Mouse (Mus musculus): ENCODE data around the gene Zfp61. TPM values are rescaled to one million over a fixed set of nuclear protein-coding genes. Genes with fewer than 3 reads are reported as not detected.

Zfp61 gene
- total RNA-seq (2014; fragmentation: Nextera tagmentation) (14.7 and 19.0 TPM in 2 replicates), total RNA-seq (2017) (21.5 and 23.2 TPM in 2 replicates), polyA plus RNA-seq (2012) (3.9 and 5.0 TPM in 2 replicates)

- Histone ChIP-seq H3K36me3 (replicated peaks) (peaks cover 48% of the 10 kb centered on the region), H3K4me3 (ENCODE audit: low read depth, low read length) (no peak within 1 kb of the TSS), H3K27me3 (ENCODE audit: insufficient read depth, low read length) (no peaks in the 10 kb centered on the region), H3K9me3 (replicated peaks) (no peaks in the 10 kb centered on the region; the same call in 1 of the 2 replicates), H3K4me1 (ENCODE audit: insufficient read depth, low read depth, low read length) (peaks cover 20% of the 10 kb centered on the region)
- no peak for DNase-seq (ENCODE audit: low spot score)
- TF ChIP-seq TAL1 (conservative IDR thresholded peaks at IDR 0.05; ENCODE audit: low read depth, low read length) = no peak
- ATAC-seq (ENCODE audit: extremely low read depth, insufficient number of reproducible peaks, low FRiP score, poor library complexity, severe bottlenecking) = no peak
Measured at GRCm38 (mm10) chr7:24300771-24301282, at the start of gene Zfp61. TSS of gene Zfp61 (minus strand) at chr7:24301232.

DNA sequence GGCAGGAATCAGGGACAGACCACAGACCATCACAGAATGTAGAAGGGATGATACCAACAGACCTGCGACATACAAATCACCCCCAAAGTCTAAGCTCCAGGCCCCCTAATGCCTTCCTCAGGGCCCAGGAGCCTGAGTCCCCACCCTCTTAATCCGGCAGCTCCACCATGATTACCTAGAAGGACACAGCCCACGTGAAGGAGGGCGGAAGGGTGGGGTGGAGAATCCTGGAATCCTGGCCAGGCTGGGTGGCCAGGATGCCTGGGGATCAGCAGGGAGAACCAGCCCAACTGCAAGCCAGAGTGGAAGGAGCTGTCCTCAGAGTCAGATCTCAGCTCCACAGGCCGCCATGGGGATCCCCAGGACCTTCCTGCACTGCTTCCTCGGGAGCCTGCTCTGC is 47.9 kb upstream of the Zfp61 start, which contains the start of gene Lypd5:
Lypd5 (plus strand) TSS at position 301 of the 400 bp plus-strand sequence.
- no peaks in the 10 kb centered on the region for H3K9me3 ChIP-seq (replicated peaks)
- no peak for DNase-seq (ENCODE audit: low spot score)
- no peaks in the 10 kb centered on the region for H3K4me1 ChIP-seq (ENCODE audit: insufficient read depth, low read depth, low read length)
- ATAC-seq (ENCODE audit: extremely low read depth, insufficient number of reproducible peaks, low FRiP score, poor library complexity, severe bottlenecking) = no peak
- H3K36me3 ChIP-seq (replicated peaks) = no peaks in the 10 kb centered on the region
- peaks cover 30% of the 10 kb centered on the region for H3K27me3 ChIP-seq (ENCODE audit: insufficient read depth, low read length)
- no peak within 1 kb of the TSS for H3K4me3 ChIP-seq (ENCODE audit: low read depth, low read length)
- TF ChIP-seq GATA2 (IDR thresholded peaks at IDR 0.05; ENCODE audit: borderline replicate concordance, low read depth, low read length) = no peak

DNA sequence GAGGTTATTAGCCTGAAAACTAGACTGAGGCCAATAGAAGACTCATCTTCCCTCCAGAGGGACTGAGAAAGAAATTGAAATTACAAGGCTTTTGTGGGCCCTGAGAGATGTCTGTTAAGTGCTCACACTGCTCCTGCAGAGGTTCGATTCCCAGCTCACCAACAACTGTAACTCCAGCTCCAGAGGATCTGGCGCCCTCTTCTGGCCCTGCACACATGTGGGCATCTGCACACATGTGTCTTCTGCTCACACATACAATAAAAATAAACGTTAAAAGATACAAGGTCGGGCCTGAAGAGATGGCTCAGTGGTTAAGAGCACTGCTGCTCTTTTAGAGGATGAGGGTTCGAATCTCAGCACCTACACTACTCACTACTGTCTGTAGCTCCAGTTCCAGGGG is 45.4 kb upstream of the Zfp61 start:
- TF ChIP-seq POLR2AphosphoS5 (IDR thresholded peaks at IDR 0.05; ENCODE audit: insufficient replicate concordance, low read depth, low read length) (no peak), CTCF (IDR thresholded peaks at IDR 0.05; ENCODE audit: low read depth, low read length) (no peak), GATA1 (IDR thresholded peaks at IDR 0.05; ENCODE audit: borderline replicate concordance, low read length) (no peak), TAL1 (conservative IDR thresholded peaks at IDR 0.05; ENCODE audit: low read depth, low read length) (no peak), GATA2 (IDR thresholded peaks at IDR 0.05; ENCODE audit: borderline replicate concordance, low read depth, low read length) (no peak)
- peaks cover 16% of the 10 kb centered on the region for H3K27me3 ChIP-seq (ENCODE audit: insufficient read depth, low read length)
- DNase-seq (ENCODE audit: low spot score) = no peak
- no peaks in the 10 kb centered on the region for H3K9me3 ChIP-seq (replicated peaks)
- no peak overlapping the region for H3K4me3 ChIP-seq (ENCODE audit: low read depth, low read length)
- H3K36me3 ChIP-seq (replicated peaks) = no peaks in the 10 kb centered on the region
- H3K4me1 ChIP-seq (ENCODE audit: insufficient read depth, low read depth, low read length) = no peaks in the 10 kb centered on the region
- no peak for ATAC-seq (ENCODE audit: extremely low read depth, insufficient number of reproducible peaks, low FRiP score, poor library complexity, severe bottlenecking)

DNA sequence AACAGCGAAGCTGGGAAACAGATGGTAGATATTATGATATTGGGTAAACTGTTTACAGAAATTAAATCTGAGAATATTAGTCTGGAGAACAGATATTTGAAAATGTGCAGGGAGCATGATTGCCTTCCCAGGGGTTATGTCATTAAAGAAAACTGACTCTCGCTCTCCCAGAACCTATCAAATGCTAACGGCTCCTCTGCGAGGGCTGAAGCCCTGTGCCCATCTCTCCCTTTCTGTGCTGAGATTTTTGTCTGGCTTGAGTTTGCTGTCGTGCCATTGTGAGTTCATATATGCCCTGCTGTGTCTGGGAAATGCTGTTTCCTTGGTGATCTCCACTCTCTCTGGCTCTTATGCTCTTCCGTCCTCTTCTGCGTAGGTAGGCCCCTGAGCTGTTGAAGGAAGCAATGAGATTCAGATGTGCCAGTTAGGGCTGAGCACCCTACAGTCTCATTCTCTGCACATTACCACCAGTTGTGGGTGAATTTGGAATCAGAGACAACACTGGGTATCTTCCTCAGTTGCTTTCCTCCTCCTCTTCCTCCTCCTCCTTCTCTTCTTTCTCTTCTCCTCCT is 42.8 kb upstream of the Zfp61 start:
- no peaks in the 10 kb centered on the region for H3K36me3 ChIP-seq (replicated peaks)
- H3K27me3 ChIP-seq (ENCODE audit: insufficient read depth, low read length) = peaks cover 5% of the 10 kb centered on the region
- H3K4me1 ChIP-seq (ENCODE audit: insufficient read depth, low read depth, low read length) = no peaks in the 10 kb centered on the region
- TF ChIP-seq TAL1 (conservative IDR thresholded peaks at IDR 0.05; ENCODE audit: low read depth, low read length) (no peak), CTCF (IDR thresholded peaks at IDR 0.05; ENCODE audit: low read depth, low read length) (no peak), POLR2AphosphoS5 (IDR thresholded peaks at IDR 0.05; ENCODE audit: insufficient replicate concordance, low read depth, low read length) (no peak), GATA1 (IDR thresholded peaks at IDR 0.05; ENCODE audit: borderline replicate concordance, low read length) (no peak), GATA2 (IDR thresholded peaks at IDR 0.05; ENCODE audit: borderline replicate concordance, low read depth, low read length) (no peak)
- ATAC-seq (ENCODE audit: extremely low read depth, insufficient number of reproducible peaks, low FRiP score, poor library complexity, severe bottlenecking) = no peak
- H3K4me3 ChIP-seq (ENCODE audit: low read depth, low read length) = no peak overlapping the region
- H3K9me3 ChIP-seq (replicated peaks) = no peaks in the 10 kb centered on the region
- no peak for DNase-seq (ENCODE audit: low spot score)

- no peaks in the 10 kb centered on the region for H3K4me1 ChIP-seq (ENCODE audit: insufficient read depth, low read depth, low read length)
- H3K9me3 ChIP-seq (replicated peaks) = no peaks in the 10 kb centered on the region
- no peaks in the 10 kb centered on the region for H3K36me3 ChIP-seq (replicated peaks)
- no peak for DNase-seq (ENCODE audit: low spot score)
- peaks cover 15% of the 10 kb centered on the region for H3K27me3 ChIP-seq (ENCODE audit: insufficient read depth, low read length)
- H3K4me3 ChIP-seq (ENCODE audit: low read depth, low read length) = no peak overlapping the region
- no peak for ATAC-seq (ENCODE audit: extremely low read depth, insufficient number of reproducible peaks, low FRiP score, poor library complexity, severe bottlenecking)
- TF ChIP-seq GATA2 (IDR thresholded peaks at IDR 0.05; ENCODE audit: borderline replicate concordance, low read depth, low read length) (no peak), TAL1 (conservative IDR thresholded peaks at IDR 0.05; ENCODE audit: low read depth, low read length) (no peak), CTCF (IDR thresholded peaks at IDR 0.05; ENCODE audit: low read depth, low read length) (no peak), GATA1 (IDR thresholded peaks at IDR 0.05; ENCODE audit: borderline replicate concordance, low read length) (no peak), POLR2AphosphoS5 (IDR thresholded peaks at IDR 0.05; ENCODE audit: insufficient replicate concordance, low read depth, low read length) (no peak)
Measured at GRCm38 (mm10) chr7:24338241-24338640, 37.2 kb upstream of the Zfp61 start.

- no peak for TF ChIP-seq POLR2AphosphoS5 (IDR thresholded peaks at IDR 0.05; ENCODE audit: insufficient replicate concordance, low read depth, low read length)
- no peak for TF ChIP-seq TAL1 (conservative IDR thresholded peaks at IDR 0.05; ENCODE audit: low read depth, low read length)
- no peak for TF ChIP-seq GATA1 (IDR thresholded peaks at IDR 0.05; ENCODE audit: borderline replicate concordance, low read length)
- TF ChIP-seq GATA2 (IDR thresholded peaks at IDR 0.05; ENCODE audit: borderline replicate concordance, low read depth, low read length) = no peak
- TF ChIP-seq CTCF (IDR thresholded peaks at IDR 0.05; ENCODE audit: low read depth, low read length) = no peak
- ATAC-seq (ENCODE audit: extremely low read depth, insufficient number of reproducible peaks, low FRiP score, poor library complexity, severe bottlenecking) (no peak), DNase-seq (ENCODE audit: low spot score) (no peak)
Measured at GRCm38 (mm10) chr7:24335699-24336309, 34.8 kb upstream of the Zfp61 start.

More at GRCm38 (mm10) chr7:24335699-24336309, 34.8 kb upstream of the Zfp61 start:
- Histone ChIP-seq H3K36me3 (replicated peaks) (no peaks in the 10 kb centered on the region), H3K9me3 (replicated peaks) (no peaks in the 10 kb centered on the region), H3K4me3 (ENCODE audit: low read depth, low read length) (no peak overlapping the region), H3K4me1 (ENCODE audit: insufficient read depth, low read depth, low read length) (no peaks in the 10 kb centered on the region), H3K27me3 (ENCODE audit: insufficient read depth, low read length) (peaks cover 19% of the 10 kb centered on the region)
